Mouse (Mus musculus): ENCODE data around the gene Mslnl. TPM values are rescaled to one million over a fixed set of nuclear protein-coding genes. Genes with fewer than 3 reads are reported as not detected.

The Mslnl gene
- polyA plus RNA-seq, 1 experiment from 2014 or later = not detected

DNA sequence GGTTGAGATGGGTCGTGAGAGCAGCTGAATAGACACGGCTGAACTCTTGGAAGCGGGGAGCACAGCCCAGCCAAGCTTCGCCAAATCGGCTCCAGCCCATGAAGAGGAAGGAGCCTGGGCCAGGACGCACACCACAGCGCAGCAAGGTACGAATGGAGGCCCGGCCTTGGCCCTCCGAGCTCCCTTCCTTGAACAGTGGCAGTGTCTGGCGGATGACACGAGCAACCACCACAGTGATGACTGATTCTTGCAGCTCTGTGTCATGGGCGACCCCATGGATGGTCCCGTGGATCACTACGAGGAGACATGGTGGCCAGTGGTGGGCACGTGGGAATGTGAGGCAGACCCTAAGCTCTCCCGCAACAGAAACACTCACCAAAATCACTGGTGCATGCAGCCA is 59.2 kb downstream of the Mslnl start:
- DNase-seq (ENCODE audit: low spot score) = no peak
- Histone ChIP-seq H3K9me3 (replicated peaks) (no peaks in the 10 kb centered on the region), H3K27ac (replicated peaks) (peak overlapping the region; percentile 96), H3K4me3 (peak overlapping the region; percentile 85), H3K36me3 (peaks cover 28% of the 10 kb centered on the region), H3K27me3 (ENCODE audit: low read depth, poor library complexity, severe bottlenecking) (no peaks in the 10 kb centered on the region), H3K4me1 (peaks cover 77% of the 10 kb centered on the region)
- 54% methylated on average over 17 of the region's 17 CpGs for WGBS

DNA sequence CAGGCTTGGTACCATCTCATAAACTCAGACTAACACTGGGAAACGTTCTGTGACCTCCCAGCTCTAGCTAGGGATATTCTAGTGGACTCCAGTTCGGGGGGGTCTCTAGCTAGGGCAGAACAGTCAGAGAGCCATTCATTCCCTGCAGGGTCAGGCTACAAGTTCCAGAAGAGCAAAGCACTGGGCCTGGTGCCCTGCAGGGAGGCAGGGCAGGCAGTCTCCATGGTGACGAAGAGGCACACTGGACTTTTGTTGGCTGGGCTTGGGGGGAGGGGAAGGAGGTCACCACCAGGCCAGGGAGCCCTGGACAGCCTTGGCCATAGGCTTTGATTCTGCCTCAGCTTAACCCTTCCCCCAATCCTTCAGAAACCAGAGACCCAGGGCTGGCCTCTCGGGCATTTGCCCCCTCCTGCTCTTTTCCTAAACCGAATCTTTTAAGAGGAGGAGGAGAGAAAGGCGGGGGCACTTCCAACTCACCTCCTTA is 59.8 kb downstream of the Mslnl start, which contains the start of gene AC134908.4:
Gene AC134908.4 (minus strand): TSS at position 51 of the 484 bp plus-strand sequence.
- Histone ChIP-seq H3K27ac (replicated peaks) (peak within 1 kb of the TSS; percentile 96), H3K9me3 (replicated peaks) (no peaks in the 10 kb centered on the region), H3K4me1 (peaks cover 74% of the 10 kb centered on the region), H3K4me3 (peak within 1 kb of the TSS; percentile 85), H3K27me3 (ENCODE audit: low read depth, poor library complexity, severe bottlenecking) (no peaks in the 10 kb centered on the region), H3K36me3 (peaks cover 24% of the 10 kb centered on the region)
- WGBS = under 1% methylated on average over 6 of the region's 6 CpGs
- DNase-seq (ENCODE audit: low spot score) = peak; percentile 95

DNA sequence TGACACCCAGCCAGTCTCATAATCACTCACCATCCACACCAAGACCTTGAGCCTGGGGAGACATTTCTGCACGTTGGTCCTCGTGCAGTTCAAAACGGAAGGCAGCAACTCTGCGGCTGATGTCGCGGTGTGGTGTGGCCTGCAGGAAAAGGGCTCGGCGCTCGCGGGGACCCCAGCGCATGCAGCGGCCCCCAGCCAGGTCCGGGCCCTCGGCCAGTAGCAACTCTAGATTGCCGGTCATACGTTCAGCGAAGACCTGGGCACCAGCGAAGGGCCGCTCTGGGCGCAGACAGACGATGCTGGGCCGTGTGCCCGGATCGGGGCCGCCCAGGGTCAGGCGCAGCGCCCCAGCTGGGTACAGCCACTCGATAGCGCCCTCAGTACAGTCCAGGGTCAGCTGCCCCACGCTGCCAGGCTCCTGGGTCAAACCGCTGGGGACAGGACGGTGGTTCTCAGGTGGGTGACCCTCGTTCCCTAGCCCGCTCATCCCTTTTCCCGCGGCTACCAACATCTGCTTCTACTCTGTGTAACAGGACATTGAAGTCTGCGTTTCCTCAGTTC is 60.4 kb downstream of the Mslnl start:
- Histone ChIP-seq H3K4me1 (peaks cover 67% of the 10 kb centered on the region), H3K36me3 (peaks cover 24% of the 10 kb centered on the region), H3K27me3 (ENCODE audit: low read depth, poor library complexity, severe bottlenecking) (0 out of 2 replicates have a peak, but pooled peaks cover under 1% of the 10 kb centered on the region), H3K4me3 (peak overlapping the region; percentile 85), H3K27ac (replicated peaks) (peak overlapping the region; percentile 96), H3K9me3 (replicated peaks) (no peaks in the 10 kb centered on the region)
- no peak for DNase-seq (ENCODE audit: low spot score)
- WGBS = under 1% methylated on average over 37 of the region's 37 CpGs

DNA sequence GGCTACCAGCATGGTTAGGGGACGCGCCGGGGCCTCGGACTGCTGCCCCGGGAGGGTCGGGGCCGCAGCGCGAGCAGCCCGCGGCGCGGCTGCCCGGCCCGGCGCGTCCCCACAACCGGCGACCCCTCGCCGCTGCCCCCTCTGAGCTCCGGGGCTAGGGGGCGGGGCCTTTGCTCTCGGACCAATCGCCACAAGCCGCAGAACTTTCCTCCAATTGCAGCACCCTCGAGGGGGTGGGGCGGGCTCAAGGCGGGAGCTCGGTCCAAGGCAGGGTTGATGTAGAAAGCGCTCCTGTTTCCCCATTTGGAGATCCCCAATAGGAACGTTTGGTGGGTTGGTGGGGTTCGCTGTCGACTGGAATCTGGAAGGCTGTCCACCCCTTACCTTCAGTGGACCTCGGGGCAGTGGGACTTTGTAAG is 61.1 kb downstream of the Mslnl start, which contains the start of gene Metrn:
Gene Metrn (minus strand): TSS at position 186 of the 419 bp plus-strand sequence.
- Histone ChIP-seq H3K27me3 (ENCODE audit: low read depth, poor library complexity, severe bottlenecking) (peaks cover 7% of the 10 kb centered on the region; the same call in 1 of the 2 replicates), H3K4me3 (peak within 1 kb of the TSS; percentile 85), H3K9me3 (replicated peaks) (no peaks in the 10 kb centered on the region), H3K4me1 (peaks cover 61% of the 10 kb centered on the region), H3K36me3 (peaks cover 24% of the 10 kb centered on the region), H3K27ac (replicated peaks) (peak within 1 kb of the TSS; percentile 96)
- DNase-seq (ENCODE audit: low spot score) = peak; percentile 96
- 0% methylated on average over 35 of the region's 35 CpGs for WGBS

Small RNAs within 50 kb of the gene (microRNA-seq; reads per million reads assigned to microRNA genes)
- gene Gm25083 (not detected), gene Mir6966 (not detected)

Other genes starting within 250 kb of the Mslnl start
- gene Sstr5, start 238.8 kb upstream of the Mslnl start, polyA plus RNA-seq (2016; fragmentation: Nextera tagmentation; extraction: Ambion mirVana) = not detected in 2 replicates
- 2.4 and 3.3 TPM in 2 replicates for gene Sox8, start 165.4 kb upstream of the Mslnl start, polyA plus RNA-seq (2016; fragmentation: Nextera tagmentation; extraction: Ambion mirVana)
- 22.3 and 22.6 TPM in 2 replicates for gene Lmf1, start 157.0 kb upstream of the Mslnl start, polyA plus RNA-seq (2016; fragmentation: Nextera tagmentation; extraction: Ambion mirVana)
- 0.51 and 0.77 TPM in 2 replicates for gene Gng13, start 18.9 kb upstream of the Mslnl start, polyA plus RNA-seq (2016; fragmentation: Nextera tagmentation; extraction: Ambion mirVana)
- gene Chtf18, start 8.6 kb upstream of the Mslnl start, polyA plus RNA-seq (2016; fragmentation: Nextera tagmentation; extraction: Ambion mirVana) = 55.9 and 58.9 TPM in 2 replicates
- 22.5 and 24.7 TPM in 2 replicates for gene Rpusd1, start 8.4 kb upstream of the Mslnl start, polyA plus RNA-seq (2016; fragmentation: Nextera tagmentation; extraction: Ambion mirVana)
- 0.16 TPM in 1 of 2 replicates, not detected in the other for gene Msln, start 18.3 kb downstream of the Mslnl start, polyA plus RNA-seq (2016; fragmentation: Nextera tagmentation; extraction: Ambion mirVana)
- 28.1 and 29.5 TPM in 2 replicates for gene Narfl, start 37.7 kb downstream of the Mslnl start, polyA plus RNA-seq (2016; fragmentation: Nextera tagmentation; extraction: Ambion mirVana)
- gene Haghl, start 49.6 kb downstream of the Mslnl start, polyA plus RNA-seq (2016; fragmentation: Nextera tagmentation; extraction: Ambion mirVana) = 75.8 and 103 TPM in 2 replicates
- 0.79 and 1.2 TPM in 2 replicates for gene Ccdc78, start 50.5 kb downstream of the Mslnl start, polyA plus RNA-seq (2016; fragmentation: Nextera tagmentation; extraction: Ambion mirVana)
- gene Fam173a, start 56.9 kb downstream of the Mslnl start, polyA plus RNA-seq (2016; fragmentation: Nextera tagmentation; extraction: Ambion mirVana) = 71.8 and 88.0 TPM in 2 replicates
- gene AC134908.4, start 59.6 kb downstream of the Mslnl start, polyA plus RNA-seq (2016; fragmentation: Nextera tagmentation; extraction: Ambion mirVana) = 2.9 TPM in 1 of 2 replicates, not detected in the other
- 174 and 205 TPM in 2 replicates for gene Metrn, start 61.1 kb downstream of the Mslnl start, polyA plus RNA-seq (2016; fragmentation: Nextera tagmentation; extraction: Ambion mirVana)
- gene Fbxl16, start 73.0 kb downstream of the Mslnl start, polyA plus RNA-seq (2016; fragmentation: Nextera tagmentation; extraction: Ambion mirVana) = 9.3 and 12.4 TPM in 2 replicates
- gene Wdr24, start 87.6 kb downstream of the Mslnl start, polyA plus RNA-seq (2016; fragmentation: Nextera tagmentation; extraction: Ambion mirVana) = 31.7 and 32.2 TPM in 2 replicates
- gene Jmjd8, start 92.8 kb downstream of the Mslnl start, polyA plus RNA-seq (2016; fragmentation: Nextera tagmentation; extraction: Ambion mirVana) = 58.7 and 68.4 TPM in 2 replicates
- 381 and 403 TPM in 2 replicates for gene Stub1, start 97.4 kb downstream of the Mslnl start, polyA plus RNA-seq (2016; fragmentation: Nextera tagmentation; extraction: Ambion mirVana)
- 1.7 and 2.7 TPM in 2 replicates for gene Rhbdl1, start 101.3 kb downstream of the Mslnl start, polyA plus RNA-seq (2016; fragmentation: Nextera tagmentation; extraction: Ambion mirVana)
- gene Gm20683, start 105.7 kb downstream of the Mslnl start, polyA plus RNA-seq (2016; fragmentation: Nextera tagmentation; extraction: Ambion mirVana) = 1.7 and 2.2 TPM in 2 replicates
- gene Rhot2, start 108.8 kb downstream of the Mslnl start, polyA plus RNA-seq (2016; fragmentation: Nextera tagmentation; extraction: Ambion mirVana) = 23.9 and 25.2 TPM in 2 replicates
- 53.4 and 53.9 TPM in 2 replicates for gene Wdr90, start 125.5 kb downstream of the Mslnl start, polyA plus RNA-seq (2016; fragmentation: Nextera tagmentation; extraction: Ambion mirVana)
- gene Mcrip2, start 132.7 kb downstream of the Mslnl start, polyA plus RNA-seq (2016; fragmentation: Nextera tagmentation; extraction: Ambion mirVana) = 9.9 and 17.1 TPM in 2 replicates
- gene Mettl26, start 139.0 kb downstream of the Mslnl start, polyA plus RNA-seq (2016; fragmentation: Nextera tagmentation; extraction: Ambion mirVana) = 74.3 and 80.4 TPM in 2 replicates
- 6.1 and 19.7 TPM in 2 replicates for gene Wfikkn1, start 144.8 kb downstream of the Mslnl start, polyA plus RNA-seq (2016; fragmentation: Nextera tagmentation; extraction: Ambion mirVana)
- gene Rab40c, start 183.7 kb downstream of the Mslnl start, polyA plus RNA-seq (2016; fragmentation: Nextera tagmentation; extraction: Ambion mirVana) = 29.8 and 33.6 TPM in 2 replicates
- 64.8 and 67.8 TPM in 2 replicates for gene Pigq, start 208.9 kb downstream of the Mslnl start, polyA plus RNA-seq (2016; fragmentation: Nextera tagmentation; extraction: Ambion mirVana)
- gene Nhlrc4, start 208.9 kb downstream of the Mslnl start, polyA plus RNA-seq (2016; fragmentation: Nextera tagmentation; extraction: Ambion mirVana) = 0.34 TPM in 1 of 2 replicates, not detected in the other
- 0.06 and 0.19 TPM in 2 replicates for gene A930017K11Rik, start 216.5 kb downstream of the Mslnl start, polyA plus RNA-seq (2016; fragmentation: Nextera tagmentation; extraction: Ambion mirVana)
- gene Capn15, start 249.8 kb downstream of the Mslnl start, polyA plus RNA-seq (2016; fragmentation: Nextera tagmentation; extraction: Ambion mirVana) = 27.6 and 29.5 TPM in 2 replicates